ENCODE assay signal across 1 mouse cellular context in genomic region chr19:5388011-5388441, GRCm38 (mm10).
TF ChIP-seq lines count a peak whose summit lies in the region.

No protein-coding gene starts in this region.

TF ChIP-seq in CH12.LX, 34 proteins besides CTCF, POLR2A, EP300 and RAD21:
- TF ChIP-seq MYC (IDR thresholded peaks at IDR 0.05; ENCODE audit: low read depth, low read length) (no peak), ELF1 (IDR thresholded peaks at IDR 0.05; ENCODE audit: low read depth, low read length) (no peak), KAT2A (IDR thresholded peaks at IDR 0.05; ENCODE audit: insufficient replicate concordance, low read length) (no peak), SIN3A (IDR thresholded peaks at IDR 0.05; ENCODE audit: low read length) (no peak), PAX5 (IDR thresholded peaks at IDR 0.05; ENCODE audit: low read length) (no peak), USF2 (conservative IDR thresholded peaks at IDR 0.05; ENCODE audit: low read depth, low read length) (no peak), JUND (conservative IDR thresholded peaks at IDR 0.05; ENCODE audit: low read depth, low read length) (no peak), MAFK (IDR thresholded peaks at IDR 0.05; ENCODE audit: insufficient replicate concordance, low read length) (no peak), USF1 (IDR thresholded peaks at IDR 0.05; ENCODE audit: low read depth, low read length) (no peak), JUN (IDR thresholded peaks at IDR 0.05; ENCODE audit: insufficient read depth, low read depth, low read length) (no peak), BHLHE40 (IDR thresholded peaks at IDR 0.05; ENCODE audit: low read depth, low read length) (no peak), POLR2AphosphoS2 (IDR thresholded peaks at IDR 0.05; ENCODE audit: low read depth, low read length) (no peak), RCOR1 (conservative IDR thresholded peaks at IDR 0.05; ENCODE audit: low read depth, low read length) (no peak), E2F4 (IDR thresholded peaks at IDR 0.05; ENCODE audit: insufficient replicate concordance, low read depth, low read length) (no peak), ETS1 (conservative IDR thresholded peaks at IDR 0.05; ENCODE audit: low read depth, low read length) (no peak)
